Mouse (Mus musculus): ENCODE data around the gene Vmn2r7. TPM values are rescaled to one million over a fixed set of nuclear protein-coding genes. Genes with fewer than 3 reads are reported as not detected.
"Not testable (repeated sequence)": the region's sequence is repeated elsewhere in the genome, so short reads cannot be mapped to it uniquely, and the experiment has no call there.

Gene Vmn2r7
- polyA plus RNA-seq, 1 experiment, result not detected

GRCm38 (mm10) chr3:64772132-64772531 is 72.4 kb downstream of the Vmn2r7 start:
- no peak overlapping the region for H3K4me3 ChIP-seq (replicated peaks)
- no peaks in the 10 kb centered on the region for H3K27me3 ChIP-seq (replicated peaks)
- H3K9me3 ChIP-seq, result no peaks in the 10 kb centered on the region
- H3K36me3 ChIP-seq (replicated peaks; ENCODE audit: low read length), result no peaks in the 10 kb centered on the region
- no peaks in the 10 kb centered on the region for H3K4me1 ChIP-seq
- TF ChIP-seq FLI1 (IDR thresholded peaks at IDR 0.05; ENCODE audit: low read length) (no peak), GATA1 (IDR thresholded peaks at IDR 0.05; ENCODE audit: borderline replicate concordance, low read length) (no peak)

GRCm38 (mm10) chr3:64756145-64756544 is 88.4 kb downstream of the Vmn2r7 start:
- TF ChIP-seq GATA1 (IDR thresholded peaks at IDR 0.05; ENCODE audit: borderline replicate concordance, low read length), result no peak
- TF ChIP-seq FLI1 (IDR thresholded peaks at IDR 0.05; ENCODE audit: low read length), result no peak
- no peaks in the 10 kb centered on the region for H3K36me3 ChIP-seq (replicated peaks; ENCODE audit: low read length)
- H3K9me3 ChIP-seq, result peaks cover 3% of the 10 kb centered on the region; the same call in 1 of the 2 replicates
- no peaks in the 10 kb centered on the region for H3K27me3 ChIP-seq (replicated peaks)
- H3K4me1 ChIP-seq, result no peaks in the 10 kb centered on the region
- H3K4me3 ChIP-seq (replicated peaks), result no peak overlapping the region

- not testable (repeated sequence) for H3K4me3 ChIP-seq (replicated peaks); H3K27me3 ChIP-seq (replicated peaks)
Observed at GRCm38 (mm10) chr3:64727187-64727970, 117.2 kb downstream of the Vmn2r7 start.

GRCm38 (mm10) chr3:64725736-64726135 is 118.8 kb downstream of the Vmn2r7 start:
- not testable (repeated sequence) for H3K4me3 ChIP-seq (replicated peaks); H3K9me3 ChIP-seq; H3K36me3 ChIP-seq (replicated peaks; ENCODE audit: low read length); H3K4me1 ChIP-seq; H3K27me3 ChIP-seq (replicated peaks)

More at GRCm38 (mm10) chr3:64727187-64727970, 117.2 kb downstream of the Vmn2r7 start:
- not testable (repeated sequence) for H3K36me3 ChIP-seq (replicated peaks; ENCODE audit: low read length); H3K9me3 ChIP-seq; H3K4me1 ChIP-seq

- not testable (repeated sequence) for H3K4me1 ChIP-seq; H3K4me3 ChIP-seq (replicated peaks); H3K9me3 ChIP-seq; H3K27me3 ChIP-seq (replicated peaks); H3K36me3 ChIP-seq (replicated peaks; ENCODE audit: low read length)
Observed at GRCm38 (mm10) chr3:64676069-64676468, 168.5 kb downstream of the Vmn2r7 start.
